Mouse (Mus musculus) skeletal muscle tissue, adult 2 months (tissue): Measurements from ENCODE around the gene Arhgap19.
A peak's percentile ranks its signal among the peaks of the same experiment; 100 is the strongest.

Source experiments
- DNase-seq: peaks from one replicate; pipeline ENCODE4 v3.0.0-alpha.2; 2012; ENCODE audit warnings: low read depth, low spot score

Gene Arhgap19

GRCm38 (mm10) chr19:41800451-41800850 lies 1.4 kb downstream of the Arhgap19 start:
- no peak for DNase-seq

DNA sequence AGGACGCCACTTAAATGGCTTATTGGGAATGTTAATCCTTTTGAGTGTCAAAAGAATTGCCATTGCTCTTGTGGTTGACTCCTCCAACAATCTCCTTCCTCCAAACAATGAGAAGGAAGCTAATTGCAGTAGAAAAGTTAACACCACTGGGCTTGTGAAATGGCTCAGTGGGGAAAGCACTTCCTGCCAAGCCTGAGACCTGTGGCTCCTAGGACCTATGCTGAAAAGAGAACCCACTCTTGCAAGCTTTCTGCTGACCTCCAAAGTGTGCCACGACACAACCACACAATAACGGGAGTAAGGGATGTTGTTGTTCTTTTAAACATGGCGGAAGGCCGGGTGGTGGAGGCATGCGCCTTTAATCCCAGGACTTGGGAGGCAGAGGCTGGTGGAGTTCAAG lies 4.3 kb downstream of the Arhgap19 start:
- no peak for DNase-seq

GRCm38 (mm10) chr19:41796789-41797327 lies 5.0 kb downstream of the Arhgap19 start:
- DNase-seq, result no peak

DNA sequence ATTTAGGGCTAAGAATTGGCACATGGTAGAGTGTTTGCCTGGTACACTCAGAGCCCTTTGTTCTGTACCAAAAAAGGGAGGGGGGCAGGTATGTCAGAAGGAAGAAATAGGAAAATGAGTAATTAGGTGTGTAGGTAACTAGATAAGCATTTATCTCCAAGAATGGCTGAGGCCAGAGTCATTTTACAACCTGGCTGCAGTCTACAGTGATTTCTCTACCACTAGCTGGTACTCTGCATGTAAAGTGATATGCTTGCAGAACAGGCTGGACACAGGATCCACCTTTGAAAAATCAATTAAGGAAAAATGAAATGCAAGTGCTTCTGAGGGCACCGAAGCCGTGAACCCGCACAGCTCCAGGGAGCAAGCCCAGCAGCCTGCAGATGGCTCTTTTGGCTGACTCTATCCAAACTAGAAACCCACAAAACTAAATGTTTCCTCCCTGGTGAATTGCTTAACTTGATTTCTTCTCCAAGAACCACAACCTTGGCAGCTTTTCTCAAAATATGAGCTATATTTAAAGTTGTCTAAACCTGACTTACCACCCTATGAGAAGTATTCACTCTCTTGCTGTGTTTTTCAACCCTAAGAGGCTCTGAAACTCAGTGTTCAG lies 5.6 kb downstream of the Arhgap19 start:
- DNase-seq, result no peak

GRCm38 (mm10) chr19:41794901-41795300 lies 6.9 kb downstream of the Arhgap19 start:
- no peak for DNase-seq

DNA sequence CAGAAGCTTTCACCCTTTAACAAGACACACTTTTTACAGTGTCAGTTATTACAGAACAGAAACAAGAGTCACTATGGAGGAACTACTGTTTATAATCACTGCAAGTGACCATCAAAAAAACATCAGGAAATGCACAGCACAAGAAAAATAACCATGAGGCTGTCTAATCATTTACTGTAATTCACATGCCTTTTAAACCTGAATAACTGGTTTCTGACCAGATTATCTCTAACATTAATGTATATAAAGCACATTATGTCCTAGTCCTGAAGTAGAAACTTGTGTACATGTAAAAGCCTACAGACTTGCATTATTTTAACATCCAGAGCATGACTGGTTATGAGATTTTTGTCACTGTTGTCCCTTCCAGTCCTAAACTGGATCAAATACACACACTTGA lies 7.8 kb downstream of the Arhgap19 start:
- no peak for DNase-seq

- no peak for DNase-seq
Observed at GRCm38 (mm10) chr19:41792934-41793486, 8.8 kb downstream of the Arhgap19 start.

DNA sequence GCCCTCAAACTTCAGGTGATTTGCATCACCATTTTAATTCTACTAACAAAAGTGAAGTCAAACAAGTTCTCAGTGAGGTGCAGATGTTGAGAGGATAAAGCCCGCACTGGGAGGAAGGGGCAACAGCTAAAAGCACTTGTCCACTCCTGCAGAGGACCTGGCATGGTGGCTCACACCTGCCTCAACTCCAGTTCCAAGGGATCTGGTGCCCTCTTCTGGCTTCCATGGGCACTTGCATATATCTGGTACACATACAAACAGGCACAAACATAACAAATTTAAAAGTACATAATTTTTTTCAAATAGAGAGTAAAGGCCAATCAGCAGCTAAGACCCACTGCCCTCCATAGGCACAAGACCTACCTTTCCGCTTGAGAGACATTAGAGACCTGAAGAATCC lies 10.5 kb downstream of the Arhgap19 start:
- DNase-seq, result no peak

DNA sequence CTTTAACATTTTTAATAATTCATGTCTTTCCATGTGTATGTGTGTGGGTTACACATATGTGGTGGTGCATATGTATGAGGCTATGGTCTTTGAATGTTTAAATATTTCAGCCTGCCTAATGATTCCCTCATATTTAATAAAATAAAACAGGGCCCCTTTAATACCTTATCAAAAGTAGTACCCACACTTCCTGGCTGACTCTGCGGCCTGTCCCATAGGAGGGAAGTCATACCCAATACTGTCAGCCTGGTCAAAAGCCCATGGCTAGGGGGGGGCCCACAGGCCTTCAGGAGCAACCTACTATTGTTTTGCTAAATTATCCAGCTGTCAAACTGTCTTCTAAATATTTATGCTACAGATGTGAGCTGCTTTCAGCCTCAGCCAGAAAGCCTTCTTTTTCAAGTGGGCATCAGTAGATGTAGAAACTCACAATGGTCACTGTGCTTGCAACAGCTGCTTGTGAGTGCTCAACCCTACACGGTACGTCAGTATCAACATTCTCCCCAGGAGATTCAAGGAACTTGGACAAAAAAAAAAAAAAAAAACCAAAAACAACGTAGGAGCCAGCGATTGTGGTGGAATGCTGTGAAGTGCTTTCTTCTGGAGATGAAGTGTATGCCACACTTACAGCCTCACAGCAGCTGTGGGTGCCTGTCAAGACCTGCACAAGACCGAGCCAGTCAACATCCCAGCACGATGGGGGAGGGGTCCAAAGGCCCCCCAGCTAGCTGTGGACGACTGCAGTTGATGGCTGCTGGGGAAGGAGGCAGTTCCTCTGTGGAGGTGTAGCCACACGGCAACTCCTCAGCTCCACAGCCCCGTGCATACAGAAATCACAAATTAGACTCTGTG lies 12.5 kb downstream of the Arhgap19 start:
- no peak for DNase-seq

DNA sequence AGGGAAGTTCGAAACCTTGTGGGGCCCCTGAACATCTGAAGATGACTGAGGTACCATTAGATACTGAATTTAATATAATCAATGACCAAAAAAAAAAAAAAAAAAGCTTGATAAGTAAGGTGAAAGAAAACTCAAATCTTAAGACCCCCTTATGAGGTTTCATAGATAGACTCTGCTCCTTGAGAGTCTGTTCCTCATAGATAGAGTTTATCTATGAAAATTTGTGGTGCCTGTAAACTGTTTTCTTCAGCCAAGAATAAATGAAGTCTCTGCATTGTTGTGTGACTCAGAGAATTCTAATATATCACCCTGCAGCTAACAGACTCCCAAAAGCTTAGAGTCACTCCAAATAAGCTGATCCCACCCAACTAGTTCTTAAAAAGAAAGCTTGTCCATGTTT lies 15.0 kb downstream of the Arhgap19 start:
- no peak for DNase-seq

- no peak for DNase-seq
Observed at GRCm38 (mm10) chr19:41777514-41777913, 24.3 kb downstream of the Arhgap19 start.

GRCm38 (mm10) chr19:41768711-41769110 lies 33.1 kb downstream of the Arhgap19 start:
- DNase-seq, result no peak

- no peak for DNase-seq
Observed at GRCm38 (mm10) chr19:41766628-41767027, 35.2 kb downstream of the Arhgap19 start.

DNA sequence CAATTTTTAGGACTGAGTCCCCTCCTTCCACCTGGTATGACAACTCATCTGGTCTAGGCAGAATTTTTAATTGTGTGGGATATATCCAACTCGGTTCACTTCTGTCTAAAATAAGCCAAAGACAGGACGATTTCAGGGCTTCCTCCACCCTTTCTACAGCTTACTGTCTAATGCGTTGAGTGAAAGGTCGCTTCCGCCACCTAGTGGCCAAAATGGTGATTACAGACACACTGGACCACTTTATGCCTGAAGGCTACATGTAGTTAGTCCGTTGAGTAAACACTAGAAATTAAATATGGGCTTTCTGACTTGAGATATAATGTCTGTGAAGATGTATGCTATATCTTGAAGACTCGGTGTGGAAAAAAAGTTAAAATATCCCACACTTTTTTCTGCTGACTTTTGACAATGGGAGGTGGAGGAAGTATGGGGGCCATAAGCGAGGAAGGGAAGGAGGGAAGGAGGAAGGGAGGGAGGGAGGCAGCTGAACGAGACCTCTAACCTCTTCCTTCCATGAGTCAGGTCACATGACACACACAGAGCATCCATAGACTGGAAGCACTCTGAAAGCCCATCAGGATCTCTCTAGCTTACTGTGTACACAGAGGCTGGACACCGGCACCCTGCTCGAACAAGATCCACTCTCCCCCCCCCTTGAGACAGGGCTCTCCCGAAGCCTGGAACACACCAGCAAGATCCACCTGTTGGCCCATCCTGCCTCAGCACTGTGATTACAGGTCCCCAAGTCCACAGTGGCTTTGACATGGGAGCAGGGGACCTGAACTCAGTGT lies 37.8 kb downstream of the Arhgap19 start:
- peak; percentile 71 for DNase-seq

GRCm38 (mm10) chr19:41761529-41761928 lies 40.3 kb downstream of the Arhgap19 start:
- no peak for DNase-seq

DNA sequence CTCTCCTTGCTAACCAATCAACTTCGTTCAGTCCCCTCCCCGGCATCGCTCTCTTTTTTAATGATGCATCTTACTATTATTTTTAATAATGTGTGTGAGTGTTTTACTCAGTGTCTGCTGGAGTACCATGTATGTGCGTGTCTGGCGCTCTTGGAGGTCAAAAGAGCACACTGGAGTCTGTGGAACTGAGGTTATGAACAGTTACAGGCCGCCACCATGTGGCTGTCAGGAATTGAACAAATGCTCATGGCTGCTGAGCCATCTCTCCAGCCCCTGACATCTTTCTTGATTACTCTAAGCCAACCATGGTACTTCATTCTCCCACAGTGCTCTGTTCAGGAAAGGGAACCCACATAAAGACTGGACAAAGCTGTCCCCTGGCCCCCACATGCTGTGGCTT lies 42.1 kb downstream of the Arhgap19 start:
- DNase-seq, result no peak

- no peak for DNase-seq
Observed at GRCm38 (mm10) chr19:41759270-41759669, 42.6 kb downstream of the Arhgap19 start.

DNA sequence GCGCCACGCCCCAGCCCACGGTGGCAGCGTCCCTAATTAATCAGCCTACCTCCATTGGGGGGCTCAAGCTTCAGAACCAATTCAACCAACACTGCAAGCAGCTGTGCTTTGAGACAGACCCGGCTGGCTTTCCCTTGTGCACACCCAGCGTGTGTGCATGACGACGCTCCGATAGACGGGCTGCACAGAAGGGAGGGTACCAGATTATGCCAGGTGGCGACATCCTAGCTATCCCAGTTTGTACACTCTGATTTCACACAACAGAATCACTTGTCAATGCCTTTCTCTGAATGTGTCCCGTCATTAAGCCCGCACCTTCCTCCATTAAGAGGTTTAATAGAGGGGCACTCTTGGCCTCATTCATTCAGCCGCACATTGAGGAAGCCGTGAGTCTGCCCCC lies 47.1 kb downstream of the Arhgap19 start:
- DNase-seq, result no peak

DNA sequence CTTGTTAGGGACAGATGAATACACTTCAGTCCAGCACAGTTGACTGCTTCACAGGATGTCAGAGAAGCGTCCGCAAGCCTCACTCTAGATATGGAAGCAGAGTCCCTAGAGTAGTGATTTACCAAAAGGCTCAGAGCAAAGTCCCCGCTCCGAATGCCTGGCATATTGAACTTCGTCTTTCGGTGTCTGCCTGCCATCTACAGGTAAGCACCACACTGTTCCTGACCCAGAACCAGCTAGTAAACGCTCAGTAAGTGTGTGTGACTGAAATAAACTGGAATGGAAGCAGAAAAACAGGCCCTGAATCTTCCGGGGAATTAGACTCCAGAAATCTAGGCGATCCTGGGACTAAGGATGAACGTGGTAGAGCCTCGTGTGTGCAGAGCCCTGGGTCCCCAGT lies 49.9 kb downstream of the Arhgap19 start:
- no peak for DNase-seq

GRCm38 (mm10) chr19:41747436-41747835 lies 54.4 kb downstream of the Arhgap19 start:
- no peak for DNase-seq

DNA sequence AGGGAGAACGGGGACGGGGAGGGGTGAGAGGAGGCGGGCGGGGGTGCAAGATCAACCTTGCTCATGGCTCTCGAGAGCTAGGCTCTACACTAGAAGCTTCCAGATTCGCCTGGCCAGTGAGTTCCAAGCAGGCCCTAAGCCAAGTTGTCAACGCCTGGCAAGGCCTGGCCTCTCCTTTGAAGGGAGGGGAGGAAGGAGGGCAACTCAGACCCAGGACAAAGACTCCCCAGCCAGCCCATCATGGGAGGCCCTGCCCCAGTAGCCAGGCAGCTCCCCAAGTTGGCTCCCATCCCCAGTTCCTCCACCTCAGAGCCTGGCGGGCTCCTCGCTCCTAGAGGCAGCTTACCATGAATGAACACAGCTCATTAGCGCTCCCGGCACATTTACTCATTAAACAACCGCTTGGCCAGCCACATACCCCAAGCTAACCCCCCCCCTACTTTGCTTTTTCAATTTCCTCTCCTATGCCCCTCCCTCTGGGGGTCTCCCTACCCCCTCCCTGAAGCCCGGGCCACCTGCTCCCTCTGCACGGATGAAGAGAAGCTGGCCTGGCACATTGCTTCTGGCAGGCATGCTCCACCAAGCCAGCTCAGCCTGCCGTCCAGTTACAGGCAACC lies 55.8 kb downstream of the Arhgap19 start:
- no peak for DNase-seq
